Mouse (Mus musculus) ES-E14 (cell line): Measurements from ENCODE around the gene Smyd3.

Experiments
- CHD2 ChIP-seq: IDR thresholded peaks from 2 replicates; pipeline ENCODE4 v1.6.1; 2014; ENCODE audit warnings: mild to moderate bottlenecking, low read depth, low read length, inconsistent platforms
- HCFC1 ChIP-seq: IDR thresholded peaks from 2 replicates; pipeline ENCODE4 v1.6.1; 2012; ENCODE audit warnings: low read length, inconsistent platforms, borderline replicate concordance; ENCODE audit not compliant: insufficient read depth
- MAFK ChIP-seq: IDR thresholded peaks from 2 replicates; pipeline ENCODE4 v1.6.1; 2014; ENCODE audit warnings: mild to moderate bottlenecking, low read depth, low read length, inconsistent platforms; ENCODE audit not compliant: insufficient read depth
- ZC3H11A ChIP-seq: IDR thresholded peaks from 2 replicates; pipeline ENCODE4 v1.6.1; 2012; ENCODE audit warnings: low read depth, mild to moderate bottlenecking, inconsistent platforms, low read length, borderline replicate concordance

- TF ChIP-seq CHD2 (no peak), MAFK (no peak), ZC3H11A (no peak), HCFC1 (no peak)
These were observed 500.4 kb downstream of the Smyd3 start for GRCm38 (mm10) chr1:179017428-179017827.
